8 mouse cellular contexts compared by ENCODE assay signal in the genomic region with DNA sequence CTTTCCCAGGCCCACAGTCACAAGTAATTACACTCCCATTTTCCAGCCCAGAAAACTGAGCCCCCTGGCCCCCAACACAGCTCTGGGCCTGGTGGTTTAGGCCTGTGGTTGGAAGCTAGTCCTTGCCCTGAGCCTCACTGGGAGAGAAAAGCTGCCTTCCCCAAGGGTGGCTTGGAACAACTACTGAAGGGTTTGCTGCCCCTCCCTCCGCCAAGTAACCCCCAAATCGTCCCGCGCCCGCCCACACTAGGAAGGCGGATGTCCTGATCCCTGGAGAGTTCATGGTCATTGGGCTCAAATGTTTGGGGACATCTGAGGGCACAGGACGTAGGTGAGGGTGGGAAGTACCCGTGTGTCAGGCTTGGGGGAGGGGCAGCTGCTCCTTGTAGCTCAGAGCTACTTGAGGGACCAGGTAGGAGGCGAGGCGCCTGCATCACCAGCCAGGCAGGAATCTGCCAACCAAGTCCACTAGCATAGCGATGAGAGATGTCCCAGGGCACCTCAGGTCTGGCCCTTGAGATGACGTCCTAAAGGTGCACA. TPM values are rescaled to one million over a fixed set of nuclear protein-coding genes. Genes with fewer than 3 reads are reported as not detected.
DNase-seq lines count a peak whose midpoint lies in the region; ATAC-seq and TF ChIP-seq lines count a peak whose summit lies in the region.

No protein-coding gene starts in this region.

- 10% methylated on average over 12 of the region's 12 CpGs for WGBS in hindbrain, embryonic 15.5 days
- WGBS in liver, embryonic 14.5 days (ENCODE audit: insufficient replicate concordance) = 20% methylated on average over 12 of the region's 12 CpGs
- 5% methylated on average over 12 of the region's 12 CpGs for WGBS in midbrain, postnatal 0 days

- peak overlapping the region; percentile 45 for H3K9ac ChIP-seq in hindbrain, embryonic 15.5 days
- peak overlapping the region; percentile 46 for H3K9ac ChIP-seq in liver, embryonic 14.5 days (replicated peaks)
- peak overlapping the region; percentile 51 for H3K9ac ChIP-seq in midbrain, postnatal 0 days (replicated peaks; ENCODE audit: low read length, poor library complexity, severe bottlenecking)

- peak overlapping the region; percentile 64 for H3K4me3 ChIP-seq in E14TG2a.4 (replicated peaks; ENCODE audit: low read length)
- no peak overlapping the region for H3K4me3 ChIP-seq in embryonic fibroblast, embryonic 13.5 days (ENCODE audit: insufficient read depth, low read length)
- H3K4me3 ChIP-seq in hindbrain, embryonic 15.5 days = peak overlapping the region; percentile 45
- H3K4me3 ChIP-seq in liver, embryonic 14.5 days (ENCODE audit: insufficient read depth in 1 of 2, low read depth in 2 of 2, low read length in 2 of 2) = peak overlapping the region; percentile 60
- peak overlapping the region; percentile 42 for H3K4me3 ChIP-seq in midbrain, postnatal 0 days (ENCODE audit: low read depth, low read length)

- peak overlapping the region; percentile 88 for H3K27ac ChIP-seq in embryonic fibroblast, embryonic 13.5 days (ENCODE audit: insufficient read depth, low read length)
- peak overlapping the region; percentile 90 for H3K27ac ChIP-seq in hindbrain, embryonic 15.5 days (replicated peaks)
- peak overlapping the region; percentile 69 for H3K27ac ChIP-seq in liver, embryonic 14.5 days
- H3K27ac ChIP-seq in midbrain, postnatal 0 days (ENCODE audit: low read depth, low read length) = peak overlapping the region; percentile 84

- TF ChIP-seq EP300 in liver, embryonic 14.5 days (IDR thresholded peaks at IDR 0.05; ENCODE audit: low read depth) = no peak

- no peaks in the 10 kb centered on the region for H3K9me3 ChIP-seq in E14TG2a.4 (ENCODE audit: low read length)
- H3K9me3 ChIP-seq in hindbrain, embryonic 15.5 days = no peaks in the 10 kb centered on the region
- no peaks in the 10 kb centered on the region for H3K9me3 ChIP-seq in liver, embryonic 14.5 days (ENCODE audit: control insufficient read depth, low read length)
- H3K9me3 ChIP-seq in midbrain, postnatal 0 days (ENCODE audit: low read length) = no peaks in the 10 kb centered on the region

- H3K4me1 ChIP-seq in E14TG2a.4 (replicated peaks; ENCODE audit: low read depth, low read length) = peaks cover 93% of the 10 kb centered on the region
- H3K4me1 ChIP-seq in embryonic fibroblast, embryonic 13.5 days (ENCODE audit: control insufficient read depth, insufficient read depth, low read length) = peaks cover 40% of the 10 kb centered on the region
- peaks cover 74% of the 10 kb centered on the region for H3K4me1 ChIP-seq in hindbrain, embryonic 15.5 days (replicated peaks)
- H3K4me1 ChIP-seq in liver, embryonic 14.5 days (replicated peaks; ENCODE audit: control insufficient read depth in 2 of 2, insufficient read depth in 2 of 2, low read length in 1 of 2) = peaks cover 35 to 41% of the 10 kb centered on the region in 2 experiments
- peaks cover 14% of the 10 kb centered on the region for H3K4me1 ChIP-seq in midbrain, postnatal 0 days (ENCODE audit: insufficient read depth, low read length)

- ATAC-seq in hindbrain, embryonic 15.5 days (ENCODE audit: low FRiP score, low read depth) = peak; percentile 0; the same call in 1 of the 2 replicates
- no peak for ATAC-seq in liver, embryonic 14.5 days (ENCODE audit: insufficient read depth)
- ATAC-seq in midbrain, postnatal 0 days (ENCODE audit: low FRiP score) = no peak; the same call in none of the 2 replicates

- no peaks in the 10 kb centered on the region for H3K27me3 ChIP-seq in E14TG2a.4 (ENCODE audit: insufficient read depth, low read length)
- no peaks in the 10 kb centered on the region for H3K27me3 ChIP-seq in hindbrain, embryonic 15.5 days
- H3K27me3 ChIP-seq in liver, embryonic 14.5 days (ENCODE audit: control insufficient read depth, insufficient read depth, low read length) = no peaks in the 10 kb centered on the region
- no peaks in the 10 kb centered on the region for H3K27me3 ChIP-seq in midbrain, postnatal 0 days (ENCODE audit: insufficient read depth, low read length)

- TF ChIP-seq CTCF in E14TG2a.4 (conservative IDR thresholded peaks at IDR 0.05; ENCODE audit: low read length) = no peak
- TF ChIP-seq CTCF in embryonic fibroblast, embryonic 13.5 days (IDR thresholded peaks at IDR 0.05; ENCODE audit: borderline replicate concordance, insufficient read depth, low read length) = no peak
- TF ChIP-seq CTCF in liver, embryonic 14.5 days (IDR thresholded peaks at IDR 0.05; ENCODE audit: low read depth) = no peak
- TF ChIP-seq CTCF in midbrain, postnatal 0 days (IDR thresholded peaks at IDR 0.05) = no peak

- TF ChIP-seq POLR2A in embryonic fibroblast, embryonic 13.5 days (IDR thresholded peaks at IDR 0.05; ENCODE audit: low read depth, low read length) = no peak

- H3K4me2 ChIP-seq in hindbrain, embryonic 15.5 days = peak overlapping the region; percentile 72
- H3K4me2 ChIP-seq in liver, embryonic 14.5 days (ENCODE audit: low read depth) = peak overlapping the region; percentile 75
- peak overlapping the region; percentile 58 for H3K4me2 ChIP-seq in midbrain, postnatal 0 days (ENCODE audit: low read depth, low read length, poor library complexity, severe bottlenecking)

- peaks cover 36% of the 10 kb centered on the region for H3K36me3 ChIP-seq in E14TG2a.4 (ENCODE audit: insufficient read depth, low read length)
- peaks cover 36% of the 10 kb centered on the region for H3K36me3 ChIP-seq in hindbrain, embryonic 15.5 days
- peaks cover 35% of the 10 kb centered on the region for H3K36me3 ChIP-seq in liver, embryonic 14.5 days (replicated peaks; ENCODE audit: control insufficient read depth, insufficient read depth, low read depth)
- peaks cover 35% of the 10 kb centered on the region for H3K36me3 ChIP-seq in midbrain, postnatal 0 days (ENCODE audit: insufficient read depth, low read length)

- peak; percentile 66 for DNase-seq in embryo, embryonic 10 days (ENCODE audit: low spot score)
- DNase-seq in embryo, embryonic 10.5 days (ENCODE audit: low spot score) = no peak
- no peak for DNase-seq in liver, embryonic 14.5 days (ENCODE audit: low read depth in 3 of 3, low spot score in 3 of 3)
- peak; percentile 38 for DNase-seq in midbrain, postnatal 0 days (ENCODE audit: low spot score)
- DNase-seq in natural killer cell, adult 2 months (ENCODE audit: low spot score in 2 of 2) = no peak

RNA-seq across cellular contexts. Expression of a gene that starts 6.7 kb away (rescaled TPM):
- 29.2 and 50.2 TPM in 2 replicates for polyA plus RNA-seq in embryonic fibroblast, embryonic 13.5 days (2011; ENCODE audit: insufficient read length, low read depth, missing spikeins)
- polyA plus RNA-seq in hindbrain, embryonic 15.5 days (2015; fragmentation: Nextera tagmentation; extraction: Ambion mirVana) = 295 and 319 TPM in 2 replicates
- polyA plus RNA-seq in liver, embryonic 14.5 days (2012; rRNA removed) = 19.4 and 19.8 TPM in 2 replicates
- polyA plus RNA-seq in liver, embryonic 14.5 days (2014; fragmentation: Nextera tagmentation; extraction: Ambion mirVana) = 10.1 and 10.7 TPM in 2 replicates
- 315 and 337 TPM in 2 replicates for total RNA-seq in midbrain, postnatal 0 days (2014; rRNA removed)
- polyA plus RNA-seq in midbrain, postnatal 0 days (2015; fragmentation: Nextera tagmentation; extraction: Ambion mirVana) = 760 and 829 TPM in 2 replicates

RNA-seq across cellular contexts. Expression of a gene that starts 11.0 kb away (rescaled TPM):
- 101 TPM in 2 replicates for polyA plus RNA-seq in embryonic fibroblast, embryonic 13.5 days (2011; ENCODE audit: insufficient read length, low read depth, missing spikeins)
- 22.6 and 26.0 TPM in 2 replicates for polyA plus RNA-seq in hindbrain, embryonic 15.5 days (2015; fragmentation: Nextera tagmentation; extraction: Ambion mirVana)
- 9.1 and 10.3 TPM in 2 replicates for polyA plus RNA-seq in liver, embryonic 14.5 days (2012; rRNA removed)
- 5.1 and 5.7 TPM in 2 replicates for polyA plus RNA-seq in liver, embryonic 14.5 days (2014; fragmentation: Nextera tagmentation; extraction: Ambion mirVana)
- 114 and 143 TPM in 2 replicates for total RNA-seq in midbrain, postnatal 0 days (2014; rRNA removed)
- 16.3 and 17.2 TPM in 2 replicates for polyA plus RNA-seq in midbrain, postnatal 0 days (2015; fragmentation: Nextera tagmentation; extraction: Ambion mirVana)

RNA-seq across cellular contexts. Expression of a gene that starts 13.7 kb away (rescaled TPM):
- polyA plus RNA-seq in embryonic fibroblast, embryonic 13.5 days (2011; ENCODE audit: insufficient read length, low read depth, missing spikeins) = 8.4 and 12.2 TPM in 2 replicates
- polyA plus RNA-seq in hindbrain, embryonic 15.5 days (2015; fragmentation: Nextera tagmentation; extraction: Ambion mirVana) = 10.1 and 12.7 TPM in 2 replicates
- 6.8 and 6.9 TPM in 2 replicates for polyA plus RNA-seq in liver, embryonic 14.5 days (2012; rRNA removed)
- polyA plus RNA-seq in liver, embryonic 14.5 days (2014; fragmentation: Nextera tagmentation; extraction: Ambion mirVana) = 10.6 and 13.2 TPM in 2 replicates
- 2.3 and 2.8 TPM in 2 replicates for total RNA-seq in midbrain, postnatal 0 days (2014; rRNA removed)
- polyA plus RNA-seq in midbrain, postnatal 0 days (2015; fragmentation: Nextera tagmentation; extraction: Ambion mirVana) = 4.1 and 5.3 TPM in 2 replicates

RNA-seq across cellular contexts. Expression of a gene that starts 18.5 kb away (rescaled TPM):
- polyA plus RNA-seq in embryonic fibroblast, embryonic 13.5 days (2011; ENCODE audit: insufficient read length, low read depth, missing spikeins) = 24.1 and 28.4 TPM in 2 replicates
- polyA plus RNA-seq in hindbrain, embryonic 15.5 days (2015; fragmentation: Nextera tagmentation; extraction: Ambion mirVana) = 61.4 and 71.3 TPM in 2 replicates
- polyA plus RNA-seq in liver, embryonic 14.5 days (2012; rRNA removed) = 1.8 and 2.2 TPM in 2 replicates
- 0.42 and 1.1 TPM in 2 replicates for polyA plus RNA-seq in liver, embryonic 14.5 days (2014; fragmentation: Nextera tagmentation; extraction: Ambion mirVana)
- total RNA-seq in midbrain, postnatal 0 days (2014; rRNA removed) = 273 and 276 TPM in 2 replicates
- polyA plus RNA-seq in midbrain, postnatal 0 days (2015; fragmentation: Nextera tagmentation; extraction: Ambion mirVana) = 120 and 121 TPM in 2 replicates

RNA-seq across cellular contexts. Expression of a gene that starts 20.2 kb away (rescaled TPM):
- polyA plus RNA-seq in embryonic fibroblast, embryonic 13.5 days (2011; ENCODE audit: insufficient read length, low read depth, missing spikeins) = 5.2 and 8.3 TPM in 2 replicates
- polyA plus RNA-seq in hindbrain, embryonic 15.5 days (2015; fragmentation: Nextera tagmentation; extraction: Ambion mirVana) = 29.1 and 33.6 TPM in 2 replicates
- 0.40 and 0.47 TPM in 2 replicates for polyA plus RNA-seq in liver, embryonic 14.5 days (2012; rRNA removed)
- 0.51 and 0.52 TPM in 2 replicates for polyA plus RNA-seq in liver, embryonic 14.5 days (2014; fragmentation: Nextera tagmentation; extraction: Ambion mirVana)
- 45.1 and 51.1 TPM in 2 replicates for total RNA-seq in midbrain, postnatal 0 days (2014; rRNA removed)
- polyA plus RNA-seq in midbrain, postnatal 0 days (2015; fragmentation: Nextera tagmentation; extraction: Ambion mirVana) = 52.1 and 58.4 TPM in 2 replicates

Comparison
In these comparisons a context has a peak if more than half of its experiments do, and no peak if none do; other contexts are left out.
1. DNase-seq: peak in embryo, embryonic 10 days (single experiment) and midbrain, postnatal 0 days (single experiment); none in embryo, embryonic 10.5 days (single experiment), liver, embryonic 14.5 days (0 of 3) and natural killer cell, adult 2 months (0 of 2).
2. Peak in every context shown above with its lines, with median percentiles within 50 percentile points of each other: H3K27ac ChIP-seq, H3K4me2 ChIP-seq and H3K9ac ChIP-seq.